Mouse (Mus musculus) heart, adult 2 months (tissue): ENCODE measurements around the gene Nek4.

Source experiments
- EP300 ChIP-seq: fragments of 200-500 bp; IDR thresholded peaks from 2 replicates; pipeline ENCODE4 v1.6.1; 2011; ENCODE audit warnings: low read depth, low read length, control low read depth; ENCODE audit not compliant: insufficient read depth
- POLR2A ChIP-seq: fragments of 200-500 bp; IDR thresholded peaks from 2 replicates; pipeline ENCODE4 v1.6.1; 2011; ENCODE audit warnings: mild to moderate bottlenecking, low read depth, low read length, control low read depth; ENCODE audit not compliant: insufficient read depth

DNA sequence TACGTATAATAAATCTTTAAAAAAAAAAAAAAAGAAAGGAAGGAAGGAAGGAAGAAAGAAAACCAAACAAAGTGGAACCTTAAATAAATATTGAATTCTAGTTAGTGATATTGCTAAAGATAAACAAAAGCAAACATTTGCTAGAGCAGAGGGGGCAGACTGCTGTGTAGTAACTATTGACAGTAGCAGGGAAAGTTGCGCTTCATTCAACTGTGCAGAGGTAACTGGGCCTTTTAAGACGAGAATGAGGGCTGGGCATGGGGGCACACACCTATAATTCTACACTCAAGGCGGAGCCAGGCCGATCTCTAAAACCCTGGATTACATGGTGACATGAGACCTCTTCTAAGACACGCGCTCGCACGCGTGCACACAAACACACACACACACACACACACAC is 1.2 kb upstream of the Nek4 start:
- TF ChIP-seq POLR2A: no peak
- TF ChIP-seq EP300: no peak
